18 mouse cellular contexts compared by ENCODE assay signal in genomic region chr15:85707017-85707416, GRCm38 (mm10). TPM values are rescaled to one million over a fixed set of nuclear protein-coding genes. Genes with fewer than 3 reads are reported as not detected.
DNase-seq lines count a peak whose midpoint lies in the region; ATAC-seq lines count a peak whose summit lies in the region.
"Had no signal": no experiment of that assay in that cellular context is flagged by ENCODE, and none has a peak within 500 bp of the region (broad histone marks: within the 10 kb centered on the region; RNA-seq: fewer than 3 reads in every experiment).

No protein-coding gene starts in this region.

- H3K4me2 ChIP-seq in intestine, embryonic 15.5 days (replicated peaks): no peak overlapping the region
- H3K4me2 ChIP-seq: embryonic facial prominence, embryonic 15.5 days; limb, embryonic 13.5 days; lung, embryonic 15.5 days had no signal

- no peaks in the 10 kb centered on the region for H3K27me3 ChIP-seq in intestine, embryonic 15.5 days (replicated peaks)
- H3K27me3 ChIP-seq: limb, embryonic 13.5 days; lung, embryonic 15.5 days had no signal

- H3K4me1 ChIP-seq in intestine, embryonic 15.5 days (replicated peaks): peaks cover 8% of the 10 kb centered on the region; the same call in 1 of the 2 replicates

- DNase-seq in gastrocnemius, postnatal 10 days: peak; percentile 8
- no peak for DNase-seq in gastrocnemius, postnatal 4 days (ENCODE audit: low spot score in 2 of 2)
- peak; percentile 27 to 54 for DNase-seq in layer of hippocampus, postnatal 10 days (ENCODE audit: low spot score in 2 of 2)
- no peak for DNase-seq in layer of hippocampus, postnatal 14 days (ENCODE audit: low spot score in 2 of 2)
- DNase-seq in cerebellum, adult 11-12 months: peak; percentile 60
- DNase-seq in kidney, postnatal 25 days: peak; percentile 69 to 90
- DNase-seq: layer of hippocampus, adult 9-11 months; right cerebral cortex, postnatal 14 days had no signal

- no peak overlapping the region for H3K4me3 ChIP-seq in intestine, embryonic 15.5 days (replicated peaks)
- H3K4me3 ChIP-seq: embryonic facial prominence, embryonic 15.5 days; heart, embryonic 10.5 days; limb, embryonic 13.5 days; lung, embryonic 15.5 days; midbrain, embryonic 10.5 days had no signal

- 93% methylated on average over 11 of the region's 11 CpGs for WGBS in intestine, embryonic 15.5 days

- H3K9me3 ChIP-seq in intestine, embryonic 15.5 days: no peaks in the 10 kb centered on the region
- H3K9me3 ChIP-seq: embryonic facial prominence, embryonic 15.5 days; heart, embryonic 10.5 days; limb, embryonic 13.5 days; lung, embryonic 15.5 days; midbrain, embryonic 10.5 days had no signal

- 0 out of 2 replicates have a peak, but pooled peaks cover 9% of the 10 kb centered on the region for H3K36me3 ChIP-seq in intestine, embryonic 15.5 days
- H3K36me3 ChIP-seq: midbrain, embryonic 10.5 days had no signal

- H3K27ac ChIP-seq in intestine, embryonic 15.5 days: no peak overlapping the region
- H3K27ac ChIP-seq: heart, embryonic 10.5 days; limb, embryonic 13.5 days; lung, embryonic 15.5 days; midbrain, embryonic 10.5 days had no signal

- no peak overlapping the region for H3K9ac ChIP-seq in intestine, embryonic 15.5 days
- H3K9ac ChIP-seq: embryonic facial prominence, embryonic 15.5 days; forebrain, postnatal 0 days; limb, embryonic 13.5 days; lung, embryonic 15.5 days had no signal

- no peak for ATAC-seq in intestine, embryonic 15.5 days
- no peak for ATAC-seq in erythroid progenitor cell, adult 5-6 weeks (replicated peaks; ENCODE audit: low FRiP score, poor library complexity, severe bottlenecking)
- ATAC-seq: forebrain, postnatal 0 days had no signal

RNA-seq across cellular contexts. Expression of gene Ppara, which starts 27.8 kb away (rescaled TPM):
- total RNA-seq in gastrocnemius, postnatal 10 days (2021): 1 to 10 TPM; 5.0 to 6.5 TPM
- 1 to 10 TPM; 6.9 to 9.3 TPM for total RNA-seq in gastrocnemius, postnatal 4 days (2021)
- 1 to 10 TPM; 2.3 to 2.9 TPM for total RNA-seq in layer of hippocampus, postnatal 10 days (2021)
- 1 to 10 TPM; 3.4 to 3.7 TPM for total RNA-seq in layer of hippocampus, postnatal 14 days (2021)
- polyA plus RNA-seq in intestine, embryonic 15.5 days (2015; fragmentation: Nextera tagmentation; extraction: Ambion mirVana): 18.2 and 19.5 TPM in 2 replicates
- total RNA-seq in erythroid progenitor cell, adult 5-6 weeks (2015; ENCODE audit: low replicate concordance): not detected in 2 replicates
- not detected in 2 replicates for total RNA-seq in erythroid progenitor cell, adult 5-6 weeks (2017; ENCODE audit: low replicate concordance)
- total RNA-seq: common myeloid progenitor, adult 5-6 weeks; hematopoietic stem cell, adult 5-6 weeks had no signal

Comparison
In these comparisons a context has a peak if more than half of its experiments do, and no peak if none do; other contexts are left out.
1. DNase-seq: peak in gastrocnemius, postnatal 10 days (single experiment), layer of hippocampus, postnatal 10 days (2 of 2), cerebellum, adult 11-12 months (single experiment) and kidney, postnatal 25 days (2 of 2); none in gastrocnemius, postnatal 4 days (0 of 2) and layer of hippocampus, postnatal 14 days (0 of 2).